8 mouse cellular contexts compared by ENCODE assay signal in the genomic region with DNA sequence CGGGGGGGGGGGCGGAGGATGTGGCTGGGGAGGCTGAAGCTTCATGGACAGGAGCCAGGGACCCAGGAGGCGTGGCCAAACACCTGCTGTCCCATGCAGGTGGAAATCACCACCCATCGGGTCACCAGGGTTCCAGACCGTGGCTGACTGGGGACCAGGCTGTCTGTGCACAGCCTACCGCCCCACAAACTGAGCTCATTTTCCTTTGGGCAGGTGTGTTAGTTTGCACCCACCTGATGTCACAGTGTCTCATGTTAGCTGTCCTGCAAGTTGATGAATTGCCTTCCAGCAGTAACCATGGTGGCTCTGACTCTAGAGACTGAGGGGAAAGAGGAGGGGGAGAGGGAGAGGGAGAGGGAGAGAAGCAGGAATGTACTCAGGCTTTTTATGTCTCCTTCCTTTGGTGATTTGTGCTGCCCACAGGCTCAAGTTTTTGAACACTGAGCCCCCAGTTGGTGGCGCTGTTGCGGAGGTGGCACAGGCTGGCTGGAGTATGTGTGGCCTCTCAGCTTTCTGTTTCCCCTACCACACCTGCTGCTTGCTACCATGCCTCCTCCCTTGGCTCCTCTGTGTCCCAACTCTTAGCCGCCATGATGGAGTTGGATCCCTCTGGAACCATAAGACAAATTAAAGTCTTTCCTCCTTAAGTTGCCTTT.
DNase-seq lines count a peak whose midpoint lies in the region; ATAC-seq and TF ChIP-seq lines count a peak whose summit lies in the region.

No protein-coding gene starts in this region.

- H3K4me1 ChIP-seq in kidney, embryonic 14.5 days (ENCODE audit: control insufficient read depth, insufficient read depth, low read length), result no peaks in the 10 kb centered on the region
- no peaks in the 10 kb centered on the region for H3K4me1 ChIP-seq in MEL (ENCODE audit: control insufficient read depth in 1 of 2, insufficient read depth in 2 of 2, low read length in 2 of 2)
- peaks cover 10% of the 10 kb centered on the region for H3K4me1 ChIP-seq in liver, embryonic 13.5 days (replicated peaks)

- no peak for ATAC-seq in kidney, embryonic 14.5 days (ENCODE audit: low FRiP score, low TSS enrichment)
- no peak for ATAC-seq in liver, embryonic 13.5 days (ENCODE audit: low read depth)

- DNase-seq in kidney, postnatal 10 days, result peak; percentile 35
- peak; percentile 63 for DNase-seq in MEL (ENCODE audit: low read depth, low spot score)
- DNase-seq in adrenal gland, postnatal 25 days, result peak; percentile 55
- peak; percentile 19 for DNase-seq in liver, embryonic 13.5 days
- DNase-seq in spleen, postnatal 4 days (ENCODE audit: low spot score in 2 of 2), result peak; percentile 41 to 79
- no peak for DNase-seq in left cerebral cortex, adult 9 months (ENCODE audit: low spot score in 2 of 2)
- no peak for DNase-seq in gastrocnemius, adult 18-20 months (ENCODE audit: low spot score)

- H3K79me2 ChIP-seq in MEL (ENCODE audit: control insufficient read depth, insufficient read depth, low read length, poor library complexity), result no peaks in the 10 kb centered on the region

- H3K27ac ChIP-seq in kidney, embryonic 14.5 days (ENCODE audit: low read depth, low read length), result no peak overlapping the region
- no peak overlapping the region for H3K27ac ChIP-seq in MEL (ENCODE audit: control insufficient read depth, low read depth, low read length)
- no peak overlapping the region for H3K27ac ChIP-seq in liver, embryonic 13.5 days

- H3K36me3 ChIP-seq in kidney, embryonic 14.5 days (ENCODE audit: control insufficient read depth, insufficient read depth, low read length), result no peaks in the 10 kb centered on the region
- H3K36me3 ChIP-seq in MEL (ENCODE audit: control insufficient read depth in 1 of 2, insufficient read depth in 2 of 2, low read length in 2 of 2), result peaks cover 0 to 2% of the 10 kb centered on the region in 2 experiments; a peak in 2 of 4 replicates
- no peaks in the 10 kb centered on the region for H3K36me3 ChIP-seq in liver, embryonic 13.5 days

- TF ChIP-seq RAD21 in MEL (IDR thresholded peaks at IDR 0.05; ENCODE audit: low read depth, low read length), result peak; percentile 27

- TF ChIP-seq EP300 in MEL (IDR thresholded peaks at IDR 0.05; ENCODE audit: low read depth in 1 of 2, low read length in 2 of 2), result no peak

- TF ChIP-seq POLR2A in MEL (IDR thresholded peaks at IDR 0.05; ENCODE audit: control insufficient read depth in 1 of 2, insufficient read depth in 1 of 2, low read depth in 1 of 2, low read length in 2 of 2, poor library complexity in 1 of 2), result no peak

- H3K4me2 ChIP-seq in kidney, embryonic 14.5 days (replicated peaks; ENCODE audit: low read depth, low read length), result no peak overlapping the region
- no peak overlapping the region for H3K4me2 ChIP-seq in liver, embryonic 13.5 days

- H3K9me3 ChIP-seq in kidney, embryonic 14.5 days (ENCODE audit: control insufficient read depth, low read length), result no peaks in the 10 kb centered on the region
- no peaks in the 10 kb centered on the region for H3K9me3 ChIP-seq in MEL (replicated peaks; ENCODE audit: insufficient read depth, low read length)
- no peaks in the 10 kb centered on the region for H3K9me3 ChIP-seq in liver, embryonic 13.5 days (replicated peaks)

- H3K9ac ChIP-seq in kidney, embryonic 14.5 days (ENCODE audit: low read depth, low read length), result no peak overlapping the region
- H3K9ac ChIP-seq in MEL (ENCODE audit: control insufficient read depth, low read depth, low read length, poor library complexity, severe bottlenecking), result no peak overlapping the region
- H3K9ac ChIP-seq in liver, embryonic 13.5 days, result no peak overlapping the region

- WGBS in kidney, embryonic 14.5 days, result 65% methylated on average over 7 of the region's 9 CpGs
- WGBS in liver, embryonic 13.5 days (ENCODE audit: insufficient replicate concordance), result 26% methylated on average over 9 of the region's 9 CpGs

- H3K27me3 ChIP-seq in kidney, embryonic 14.5 days (ENCODE audit: control insufficient read depth, insufficient read depth, low read length), result no peaks in the 10 kb centered on the region
- H3K27me3 ChIP-seq in MEL (ENCODE audit: control insufficient read depth in 1 of 2, insufficient read depth in 2 of 2, low read length in 2 of 2), result no peaks in the 10 kb centered on the region
- H3K27me3 ChIP-seq in liver, embryonic 13.5 days, result no peaks in the 10 kb centered on the region

- no peak overlapping the region for H3K4me3 ChIP-seq in kidney, embryonic 14.5 days (ENCODE audit: low read length)
- H3K4me3 ChIP-seq in MEL (ENCODE audit: control insufficient read depth in 1 of 2, insufficient read depth in 1 of 2, low read depth in 2 of 2, low read length in 2 of 2), result no peak overlapping the region
- no peak overlapping the region for H3K4me3 ChIP-seq in liver, embryonic 13.5 days (replicated peaks)

- peak; percentile 54 to 63 (median 54) for TF ChIP-seq CTCF in MEL (IDR thresholded peaks at IDR 0.05 in 2 of 3, conservative IDR thresholded peaks at IDR 0.05 in 1 of 3; ENCODE audit: control insufficient read depth in 1 of 3, insufficient read depth in 1 of 3, low read depth in 2 of 3, low read length in 3 of 3, poor library complexity in 1 of 3, severe bottlenecking in 1 of 3)

TF ChIP-seq in MEL, 35 proteins besides CTCF, POLR2A, EP300 and RAD21:
- TF ChIP-seq GABPA (IDR thresholded peaks at IDR 0.05; ENCODE audit: low read depth, low read length) (no peak), CHD1 (IDR thresholded peaks at IDR 0.05; ENCODE audit: low read depth, low read length) (no peak), SMC3 (IDR thresholded peaks at IDR 0.05; ENCODE audit: low read depth, low read length) (peak; percentile 44; the same call in 1 of the 2 replicates), ZC3H11A (IDR thresholded peaks at IDR 0.05; ENCODE audit: low read depth, low read length) (0 out of 2 replicates have a peak, but pooled peaks have one; percentile 6)

Comparison
In these comparisons a context has a peak if more than half of its experiments do, and no peak if none do; other contexts are left out.
1. DNase-seq: peak in kidney, postnatal 10 days (single experiment), MEL (single experiment), adrenal gland, postnatal 25 days (single experiment), liver, embryonic 13.5 days (single experiment) and spleen, postnatal 4 days (2 of 2); none in left cerebral cortex, adult 9 months (0 of 2) and gastrocnemius, adult 18-20 months (single experiment).